Mouse (Mus musculus) liver, embryonic 14.5 days (tissue): ENCODE measurements around the gene Hist1h4j.

Experiments
- CTCF ChIP-seq: IDR thresholded peaks from 2 replicates; pipeline ENCODE4 v1.5.1; 2016; ENCODE audit warnings: antibody characterized with exemption, low read depth, control low read depth
- EP300 ChIP-seq: IDR thresholded peaks from 2 replicates; pipeline ENCODE4 v1.6.1; 2016; ENCODE audit warnings: antibody characterized with exemption, low read depth

DNA sequence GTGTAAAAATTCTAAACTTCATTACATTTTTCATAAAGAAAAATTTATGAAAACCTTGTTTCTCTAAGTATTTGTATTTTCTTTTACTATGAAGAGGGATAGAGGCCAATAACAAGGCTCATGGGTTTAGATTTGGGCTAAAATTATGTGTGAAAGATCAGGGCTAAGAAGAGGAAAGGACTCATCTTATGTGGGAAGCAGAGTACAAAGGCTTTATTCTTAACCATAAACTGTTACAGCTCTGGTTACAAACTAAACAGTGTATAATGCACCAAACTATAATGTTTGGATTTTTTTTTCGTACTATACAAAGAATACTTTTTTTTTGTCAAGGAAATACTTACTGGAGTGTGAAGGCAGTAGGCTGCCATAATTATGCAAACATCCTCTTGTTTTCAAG lies 20.8 kb downstream of the Hist1h4j start:
- TF ChIP-seq CTCF (no peak), EP300 (no peak)
